Mouse (Mus musculus): ENCODE measurements around the gene H2al2a. TPM values are rescaled to one million over a fixed set of nuclear protein-coding genes. Genes with fewer than 3 reads are reported as not detected.

Gene H2al2a
- total and polyA plus RNA-seq, 3 experiments = not detected

DNA sequence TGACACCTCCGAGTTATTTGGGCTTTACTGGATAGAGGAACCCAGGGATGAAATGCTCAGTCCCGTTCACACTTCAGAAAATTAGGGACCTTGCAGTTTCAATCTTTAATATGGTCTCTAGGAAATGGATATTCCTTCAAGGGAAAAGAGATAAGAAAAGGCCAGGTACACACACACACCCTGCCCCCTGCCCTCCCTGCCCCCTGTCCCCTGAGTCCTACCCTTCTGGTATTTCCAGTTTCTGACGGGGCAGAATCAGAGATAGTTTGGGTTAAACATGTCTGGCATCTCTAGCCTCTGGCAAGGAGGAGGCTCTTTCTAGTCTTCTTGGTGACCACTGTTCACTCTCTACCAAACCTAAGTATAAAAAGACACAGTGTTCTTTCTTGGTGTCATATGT, 49.9 kb downstream of the H2al2a start:
- Histone ChIP-seq H3K27ac (ENCODE audit: insufficient read depth, low read depth) (no peak overlapping the region), H3K27me3 (replicated peaks) (no peaks in the 10 kb centered on the region), H3K79me2 (replicated peaks; ENCODE audit: control insufficient read depth, extremely low read depth, insufficient read depth, poor library complexity, severe bottlenecking) (no peaks in the 10 kb centered on the region), H3K4me3 (replicated peaks in 1 of 3; ENCODE audit: low read depth in 2 of 3, low read length in 2 of 3, poor library complexity in 1 of 3) (no peak overlapping the region), H3K4me1 (ENCODE audit: control insufficient read depth in 1 of 2, insufficient read depth in 2 of 2) (peaks cover 4 to 5% of the 10 kb centered on the region in 2 experiments), H3K9me3 (replicated peaks; ENCODE audit: low read length) (no peaks in the 10 kb centered on the region), H3K4me2 (ENCODE audit: insufficient read depth, low read depth, poor library complexity, severe bottlenecking) (no peak overlapping the region), H3K36me3 (replicated peaks in 1 of 2; ENCODE audit: control insufficient read depth in 1 of 2, insufficient read depth in 1 of 2, low read length in 1 of 2) (no peaks in the 10 kb centered on the region), H3K9ac (ENCODE audit: insufficient read depth, low read depth) (no peak overlapping the region)
- in situ Hi-C loops (cut with MboI; ENCODE audit: low pct_ligation_motif_present, low pct_unique_long_range_greater_than_20kb, low sequenced_read_pairs) = no loop called here
- TF ChIP-seq POLR2AphosphoS2 (IDR thresholded peaks at IDR 0.05; ENCODE audit: low read depth, low read length) (no peak), ZKSCAN1 (IDR thresholded peaks at IDR 0.05; ENCODE audit: borderline replicate concordance, low read depth, low read length) (no peak), HCFC1 (IDR thresholded peaks at IDR 0.05; ENCODE audit: low read depth, low read length) (no peak), MAFK (IDR thresholded peaks at IDR 0.05; ENCODE audit: insufficient replicate concordance, low read length) (no peak), BHLHE40 (IDR thresholded peaks at IDR 0.05; ENCODE audit: low read depth, low read length) (no peak), CHD2 (IDR thresholded peaks at IDR 0.05; ENCODE audit: low read length) (no peak), POLR2A (IDR thresholded peaks at IDR 0.05; ENCODE audit: low read depth, low read length) (no peak), CTCF (conservative IDR thresholded peaks at IDR 0.05 in 1 of 2, IDR thresholded peaks at IDR 0.05 in 1 of 2; ENCODE audit: low read depth in 2 of 2, low read length in 2 of 2) (no peak), NELFE (IDR thresholded peaks at IDR 0.05; ENCODE audit: low read depth, low read length) (no peak), GABPA (IDR thresholded peaks at IDR 0.05; ENCODE audit: insufficient replicate concordance, low read depth, low read length) (no peak), MAX (IDR thresholded peaks at IDR 0.05; ENCODE audit: low read length) (no peak), SMC3 (IDR thresholded peaks at IDR 0.05; ENCODE audit: low read depth, low read length) (no peak), USF1 (IDR thresholded peaks at IDR 0.05; ENCODE audit: low read depth, low read length) (no peak)
- dilution Hi-C loops (cut with MboI; ENCODE audit: extremely low pct_ligation_motif_present, extremely low pct_unique_long_range_greater_than_20kb, low sequenced_read_pairs) = no loop called here
- no peak for DNase-seq (ENCODE audit: extremely low read depth)

Other genes starting within 250 kb of the H2al2a start
- 0.67 and 0.72 TPM in 2 replicates for gene A930004D18Rik, start 40.8 kb upstream of the H2al2a start, total RNA-seq (2012; rRNA removed)
- gene A930004D18Rik, start 40.8 kb upstream of the H2al2a start, total RNA-seq (2014; rRNA removed) = 0.15 and 0.22 TPM in 2 replicates
- 1.7 and 2.0 TPM in 2 replicates for gene A930004D18Rik, start 40.8 kb upstream of the H2al2a start, polyA plus RNA-seq (2012; ENCODE audit: insufficient read length, low read depth)
- 0.85 and 1.3 TPM in 2 replicates for gene Skida1, start 52.1 kb upstream of the H2al2a start, total RNA-seq (2012; rRNA removed)
- 0.35 and 0.59 TPM in 2 replicates for gene Skida1, start 52.1 kb upstream of the H2al2a start, total RNA-seq (2014; rRNA removed)
- gene Skida1, start 52.1 kb upstream of the H2al2a start, polyA plus RNA-seq (2012; ENCODE audit: insufficient read length, low read depth) = 0.26 and 0.36 TPM in 2 replicates
- gene Mllt10, start 58.3 kb upstream of the H2al2a start, total RNA-seq (2012; rRNA removed) = 23.4 and 27.2 TPM in 2 replicates
- 22.0 and 23.0 TPM in 2 replicates for gene Mllt10, start 58.3 kb upstream of the H2al2a start, total RNA-seq (2014; rRNA removed)
- 36.6 and 39.2 TPM in 2 replicates for gene Mllt10, start 58.3 kb upstream of the H2al2a start, polyA plus RNA-seq (2012; ENCODE audit: insufficient read length, low read depth)